Mouse (Mus musculus): ENCODE measurements around the gene Gstt4.
"Not testable (repeated sequence)": the region's sequence is repeated elsewhere in the genome, so short reads cannot be mapped to it uniquely, and the experiment has no call there.

Gstt4 gene

DNA sequence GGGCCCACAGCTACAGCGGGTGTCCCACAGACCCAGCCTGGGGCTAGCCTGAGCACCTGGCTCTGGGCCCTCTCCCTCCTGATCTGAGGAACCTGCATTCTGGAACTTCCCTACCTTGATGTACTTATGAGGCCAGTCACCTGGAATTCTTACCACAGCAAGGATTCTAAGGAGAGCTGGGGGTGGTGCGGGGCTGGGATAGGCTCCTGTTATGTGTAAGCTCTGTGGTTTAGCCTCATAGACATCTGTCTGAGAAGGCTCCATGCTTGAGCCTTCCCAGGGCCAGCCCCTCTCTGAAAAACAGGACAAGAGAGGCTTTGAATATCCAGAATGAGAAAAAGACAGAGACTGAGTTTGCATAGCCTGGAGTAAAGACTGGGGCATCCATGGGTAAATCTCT is at the start of gene Gstt4:
Gstt4 (minus strand) TSS at position 101 of the 400 bp plus-strand sequence.
- no peak for DNase-seq (ENCODE audit: low read depth)

DNA sequence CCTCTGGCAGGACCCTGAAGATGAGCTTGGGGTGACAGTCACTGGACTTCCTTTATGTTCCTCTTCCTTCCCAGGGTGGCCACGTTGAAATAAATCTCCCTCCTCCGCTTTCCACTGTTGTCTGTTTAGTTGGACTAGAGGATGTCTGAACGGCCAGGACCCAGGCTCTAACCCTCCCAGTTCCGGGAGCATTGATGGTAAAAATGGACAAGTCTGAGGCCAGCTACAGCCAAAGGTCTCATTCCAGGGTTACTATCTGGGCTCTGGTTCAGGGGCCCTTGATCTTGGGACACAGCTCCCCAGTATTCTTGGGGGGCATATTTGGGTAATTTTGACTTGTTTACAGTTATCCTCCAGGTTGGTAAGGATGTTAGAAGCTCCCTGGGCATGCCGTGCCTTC is 39.2 kb upstream of the Gstt4 start:
- no peak for DNase-seq (ENCODE audit: low read depth)

DNA sequence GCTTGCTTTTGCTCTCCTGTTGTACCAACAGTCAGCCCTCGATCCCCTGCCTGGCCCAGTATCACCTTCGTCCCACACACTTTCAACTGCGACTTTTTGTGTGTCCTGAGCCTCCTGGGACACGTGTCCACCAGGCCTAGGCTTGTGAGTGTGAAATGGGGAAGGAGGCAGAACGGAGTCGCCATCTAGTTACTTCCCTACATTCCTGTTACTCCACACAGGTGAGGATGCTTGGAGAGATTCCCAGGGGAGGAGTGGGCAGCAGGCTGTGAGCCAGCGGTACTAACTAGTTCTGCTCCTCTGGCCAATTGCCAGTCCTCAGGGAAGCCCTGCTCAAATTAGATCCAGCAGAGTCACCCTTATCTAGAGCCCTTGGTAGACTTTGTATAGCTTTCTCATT is 38.4 kb upstream of the Gstt4 start:
- DNase-seq (ENCODE audit: low read depth): no peak

DNA sequence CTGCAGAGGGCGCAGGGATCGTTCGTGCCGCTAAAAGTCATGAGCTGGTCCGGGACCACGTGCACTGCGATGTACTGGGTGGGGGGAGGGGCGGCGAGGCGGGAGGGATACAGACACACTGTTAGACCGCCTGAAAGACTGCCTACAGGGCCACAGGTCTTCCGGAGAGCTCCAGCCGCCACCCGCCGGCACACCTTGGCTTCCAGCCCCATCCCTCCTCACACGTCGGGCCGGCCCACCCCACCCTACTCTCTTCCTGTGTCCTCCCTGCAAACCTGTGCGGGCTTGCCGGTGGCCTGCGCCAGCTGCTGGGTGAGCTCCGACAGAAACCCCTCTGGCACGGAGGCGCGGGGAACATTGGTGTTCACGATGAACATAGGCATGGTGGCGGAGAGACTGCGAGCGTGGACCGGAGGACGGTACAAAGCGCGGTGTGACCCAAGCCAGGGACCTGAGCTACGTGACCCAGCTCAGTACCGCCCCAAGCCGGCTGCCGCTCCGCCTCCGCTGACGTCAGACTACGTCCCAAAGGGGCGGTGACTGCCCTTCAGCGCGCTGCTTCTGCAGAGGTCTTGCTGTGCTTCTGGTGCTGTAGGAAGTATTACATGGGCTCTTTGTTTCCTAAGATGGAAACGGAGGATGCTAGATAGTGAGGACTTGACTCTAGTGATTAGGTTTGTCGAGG is 37.6 kb upstream of the Gstt4 start, which contains the start of gene Mif:
Mif (minus strand) TSS at position 455 of the 685 bp plus-strand sequence.
- DNase-seq (ENCODE audit: low read depth): peak; percentile 96

DNA sequence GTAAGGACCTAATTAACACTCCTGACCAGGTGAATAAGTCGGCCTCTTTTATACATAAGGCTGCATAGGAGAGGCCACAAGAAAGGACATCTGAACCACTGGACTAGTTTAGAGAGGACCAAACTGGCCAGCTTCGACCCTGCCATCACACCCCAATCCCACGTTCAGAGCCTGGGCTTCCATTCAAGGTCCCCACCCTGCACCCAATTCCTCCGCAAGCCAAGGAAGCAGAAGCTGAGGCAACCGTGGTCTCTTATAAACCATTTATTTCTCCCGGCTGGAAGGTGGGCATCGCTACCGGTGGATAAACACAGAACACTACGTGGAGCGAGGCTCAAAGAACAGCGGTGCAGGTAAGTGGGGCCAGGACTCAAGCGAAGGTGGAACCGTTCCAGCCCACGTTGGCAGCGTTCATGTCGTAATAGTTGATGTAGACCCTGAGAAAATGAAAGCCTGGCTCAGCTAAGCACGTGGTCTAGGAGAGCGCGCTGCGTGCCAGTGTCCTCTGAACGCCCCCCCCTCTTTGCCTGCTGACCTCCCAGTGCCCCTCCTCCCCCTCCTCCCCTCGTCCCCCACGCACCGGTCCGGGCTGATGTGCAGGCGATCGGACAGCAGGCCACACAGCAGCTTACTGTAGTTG is 36.9 kb upstream of the Gstt4 start:
- peak; percentile 55 for DNase-seq (ENCODE audit: low read depth)

DNA sequence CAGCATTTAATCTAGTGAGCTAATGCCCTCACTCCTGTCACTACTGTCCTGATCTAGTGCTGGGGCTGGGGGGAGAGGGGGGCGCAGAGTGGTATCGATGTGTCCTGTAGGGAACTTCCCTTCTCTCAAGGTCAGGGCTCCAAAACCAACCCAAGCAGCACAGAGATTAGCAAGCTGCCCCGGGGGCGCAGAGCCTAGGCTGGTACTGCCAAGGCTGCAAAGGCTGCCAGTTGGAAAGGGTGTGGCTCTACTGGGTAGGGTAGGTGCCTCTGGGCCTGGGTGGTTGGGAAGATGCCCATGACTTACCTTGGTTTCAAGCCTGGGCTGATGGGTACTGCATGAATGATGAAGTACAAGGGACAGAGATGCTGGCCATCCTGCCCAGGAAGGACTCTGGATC is 35.3 kb upstream of the Gstt4 start:
- DNase-seq (ENCODE audit: low read depth): no peak

DNA sequence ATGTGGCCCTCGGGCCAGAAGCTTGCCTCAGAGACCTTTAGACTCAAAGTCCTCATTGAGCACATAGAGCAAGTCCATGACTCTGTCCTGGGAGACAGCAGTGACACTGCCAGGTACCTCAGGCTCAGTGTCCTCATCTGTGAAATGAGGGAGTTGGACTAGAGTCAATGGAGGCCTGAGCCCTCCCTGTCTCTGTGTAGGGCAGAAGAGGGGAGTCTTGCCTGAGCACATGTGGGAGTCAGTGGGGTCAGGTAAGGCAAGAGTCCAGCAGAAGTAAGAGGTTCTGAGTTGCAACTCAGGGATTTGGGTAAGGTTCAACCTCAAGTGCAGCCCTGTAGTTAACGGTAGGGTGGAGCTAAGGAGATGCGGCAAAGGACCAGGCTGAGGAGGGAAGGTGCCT is 34.6 kb upstream of the Gstt4 start:
- DNase-seq (ENCODE audit: low read depth): no peak

DNA sequence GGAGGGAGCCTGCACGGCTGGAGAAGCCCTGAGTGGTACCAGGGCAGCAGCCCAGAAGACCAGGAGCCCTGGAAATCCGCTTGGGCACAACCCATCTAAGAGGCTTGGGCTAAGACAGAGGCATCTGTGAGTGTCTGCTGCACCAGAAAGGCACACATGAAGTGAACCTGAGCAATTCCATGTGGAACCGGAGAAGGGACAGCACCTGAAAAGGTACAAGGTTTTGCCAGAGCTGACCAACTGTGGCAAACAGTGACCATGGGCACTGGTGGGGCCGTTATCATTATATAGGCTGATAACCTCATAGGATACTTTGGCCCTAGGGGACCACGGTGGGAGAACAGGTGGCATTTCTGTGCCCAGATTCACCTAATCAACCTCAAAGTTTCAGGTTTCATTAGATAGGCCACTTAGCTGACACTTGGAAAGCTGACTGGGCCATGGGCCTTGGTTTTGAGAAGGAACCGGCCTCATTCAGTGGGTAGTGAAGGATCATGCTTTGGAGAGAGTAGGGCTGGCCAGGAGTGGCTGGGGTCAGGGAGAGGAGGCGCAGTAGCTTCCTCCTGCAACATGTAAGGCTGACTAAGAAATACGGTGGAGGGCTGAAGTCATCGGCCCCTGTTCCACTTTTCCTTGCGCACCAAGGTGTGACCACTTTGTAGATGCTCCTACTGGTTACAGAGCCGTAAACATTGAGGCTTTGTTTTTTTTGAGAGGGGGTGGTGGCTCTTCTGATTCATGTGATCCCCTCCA is 34.0 kb upstream of the Gstt4 start:
- DNase-seq (ENCODE audit: low read depth): no peak

DNA sequence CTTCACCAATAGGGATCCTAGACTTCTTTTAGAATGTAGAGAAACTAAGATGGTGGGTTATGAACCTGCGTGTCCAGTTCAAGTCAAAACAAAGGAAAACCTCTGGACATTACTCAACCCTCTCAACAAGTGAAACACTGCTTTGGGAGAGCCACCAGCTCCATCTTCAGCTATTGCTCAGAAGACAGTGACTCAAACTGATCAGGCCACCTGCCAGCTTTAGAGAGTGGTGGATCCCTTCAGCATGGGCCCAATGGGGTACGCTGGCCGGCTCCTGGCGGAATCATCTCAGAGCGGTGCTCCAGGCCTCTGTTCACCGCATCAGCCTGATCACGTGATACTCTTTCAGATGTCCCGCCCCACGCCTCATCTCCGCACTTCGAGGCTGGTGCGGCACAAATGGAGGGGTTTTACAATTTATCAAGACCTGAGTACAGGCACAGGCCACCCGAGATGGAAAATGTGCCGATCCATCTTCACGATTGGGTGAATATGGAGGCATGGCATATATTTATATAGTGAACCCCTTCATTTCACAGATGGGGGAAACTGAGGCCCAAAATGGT is 33.2 kb upstream of the Gstt4 start:
- no peak for DNase-seq (ENCODE audit: low read depth)

DNA sequence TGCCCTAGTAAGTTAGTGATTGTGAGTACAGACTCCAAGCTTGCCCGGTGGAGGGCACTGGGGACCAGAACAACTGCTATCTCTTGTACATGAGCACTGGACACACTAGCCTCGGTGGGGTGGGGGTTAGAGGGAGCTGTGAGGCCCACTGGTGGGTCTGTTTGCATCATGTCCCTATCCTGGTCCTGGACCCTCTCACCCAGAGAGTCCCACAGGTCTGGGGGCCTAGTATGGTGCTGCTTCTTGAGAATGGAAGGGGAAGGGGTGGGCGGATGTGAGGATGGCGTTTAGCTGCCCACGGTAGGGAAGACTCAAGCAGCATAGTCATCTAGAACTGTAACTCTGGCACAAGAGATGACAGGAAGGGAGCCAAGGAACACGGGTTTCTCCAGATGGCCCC is 32.4 kb upstream of the Gstt4 start:
- DNase-seq (ENCODE audit: low read depth): no peak

DNA sequence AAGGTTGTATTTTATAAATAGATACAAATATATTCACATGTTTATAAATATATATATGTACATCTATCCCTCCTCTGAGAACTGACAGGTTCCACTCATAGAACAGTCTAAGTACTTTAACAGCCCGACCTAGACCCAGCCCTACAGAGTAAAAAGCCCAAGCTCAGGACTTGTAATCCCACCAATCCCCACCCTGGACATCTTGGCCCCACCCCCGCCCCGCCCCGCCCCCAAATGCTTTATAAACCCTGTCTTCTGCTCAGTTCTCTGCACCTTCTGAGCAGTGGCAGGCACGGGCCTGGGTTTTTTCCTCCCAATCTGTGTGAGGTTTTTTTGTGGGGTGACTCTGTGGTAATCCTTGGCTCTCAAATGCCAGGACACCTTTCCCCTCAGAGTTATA is 31.8 kb upstream of the Gstt4 start:
- DNase-seq (ENCODE audit: low read depth): no peak

DNA sequence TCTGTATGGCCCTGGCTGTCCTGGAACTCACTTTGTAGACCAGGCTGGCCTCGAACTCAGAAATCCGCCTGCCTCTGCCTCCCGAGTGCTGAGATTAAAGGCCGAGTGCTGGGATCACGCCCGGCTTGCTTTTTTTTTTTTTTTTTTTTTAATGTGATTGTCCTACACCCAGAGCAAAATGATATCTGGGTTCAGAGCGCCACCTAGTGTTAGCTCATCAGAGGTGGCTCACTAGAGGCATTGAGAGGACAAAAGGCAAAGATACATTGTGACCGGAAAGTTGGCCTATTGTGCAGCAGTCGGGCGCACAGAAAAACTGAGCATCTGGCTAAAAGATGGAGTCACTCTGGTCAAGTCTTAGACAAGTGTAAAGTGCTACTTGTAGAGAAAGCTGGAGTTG is 31.1 kb upstream of the Gstt4 start:
- peak; percentile 92 for DNase-seq (ENCODE audit: low read depth)

DNA sequence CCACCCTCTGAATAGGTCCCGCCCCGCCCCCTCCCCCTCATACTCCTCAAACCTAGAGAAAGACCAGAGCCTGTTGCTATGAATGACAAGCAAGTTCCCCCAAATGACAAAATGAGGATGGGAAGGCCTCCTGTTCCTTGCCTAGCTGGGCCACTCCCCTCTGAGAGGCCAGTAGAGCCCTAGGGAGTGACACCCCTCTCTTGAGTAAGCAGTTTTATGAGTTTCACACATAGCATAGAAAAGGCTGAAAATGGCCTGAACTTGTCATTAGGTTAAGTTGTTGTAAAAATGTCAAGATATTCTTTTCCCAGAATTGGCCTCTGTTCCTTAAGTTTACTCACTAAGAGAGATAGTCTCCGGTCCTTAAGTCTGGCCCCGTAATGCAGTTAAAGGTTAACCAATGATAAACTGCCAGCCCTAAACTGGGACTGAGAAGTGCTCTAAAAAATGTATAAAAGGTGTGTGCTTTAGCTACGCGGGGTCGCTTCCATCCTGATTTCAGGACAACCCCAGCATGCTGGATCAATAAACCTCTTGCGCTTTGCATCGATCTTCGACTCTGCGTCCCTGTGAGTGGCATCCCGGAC is 30.3 kb upstream of the Gstt4 start:
- DNase-seq (ENCODE audit: low read depth): no peak

DNA sequence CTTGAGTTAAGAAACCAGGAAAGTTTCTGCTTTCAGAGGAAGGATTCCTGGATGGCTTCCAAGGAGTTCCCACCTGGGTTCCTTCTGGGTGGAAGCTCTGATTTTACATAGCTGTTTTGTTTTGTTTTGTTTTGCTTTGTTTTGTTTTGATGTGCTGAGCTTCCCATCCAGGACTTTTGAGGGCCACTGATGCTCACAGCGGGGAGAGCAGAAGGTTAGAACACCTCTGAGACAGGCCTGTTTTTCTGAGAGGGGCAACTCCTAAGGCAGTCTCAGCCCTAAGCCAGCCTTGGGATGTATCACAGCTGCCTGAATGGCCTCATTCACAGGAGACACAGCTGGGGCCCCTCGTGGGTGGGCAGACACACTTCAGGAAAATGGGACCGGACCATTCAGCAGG is 29.3 kb upstream of the Gstt4 start:
- DNase-seq (ENCODE audit: low read depth): no peak

DNA sequence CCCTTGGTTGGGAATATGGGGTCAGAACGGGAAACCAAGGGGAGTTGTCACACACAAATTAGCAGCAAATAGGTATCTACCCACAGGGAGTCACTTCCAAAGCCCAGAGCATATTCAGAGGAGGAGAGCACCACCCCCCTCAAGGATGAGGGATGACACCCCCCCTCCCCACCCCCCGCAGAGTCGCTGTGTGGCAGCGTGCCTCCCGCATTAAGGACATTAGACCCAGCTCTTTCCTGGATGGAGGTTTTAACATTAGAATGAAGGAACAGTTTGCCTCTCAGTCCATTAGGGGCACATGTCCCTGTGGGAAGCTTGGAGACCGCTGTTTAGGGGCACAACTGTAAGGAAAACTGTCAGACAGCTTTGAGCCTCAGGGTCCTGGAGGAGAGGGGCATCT is 28.7 kb upstream of the Gstt4 start:
- no peak for DNase-seq (ENCODE audit: low read depth)

DNA sequence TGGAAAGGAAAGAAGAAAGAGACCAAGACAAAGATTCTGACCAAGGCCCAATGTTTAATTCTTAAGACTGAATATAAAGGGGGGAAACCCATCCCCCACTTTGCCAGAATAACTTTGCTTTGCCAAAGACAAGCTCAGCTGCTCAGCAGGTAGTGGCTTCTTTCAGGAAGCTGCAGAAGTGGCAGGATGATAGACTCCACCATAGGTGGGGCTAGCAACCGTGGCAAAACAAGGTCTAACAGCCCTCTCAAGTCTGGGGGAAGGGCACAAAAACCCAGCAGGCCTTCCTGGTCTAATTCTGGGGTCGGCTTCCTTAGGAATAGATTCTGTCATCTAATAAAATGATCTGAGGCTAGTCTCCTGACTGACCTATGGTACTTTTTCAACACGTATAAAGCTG is 26.0 kb upstream of the Gstt4 start:
- DNase-seq (ENCODE audit: low read depth): peak; percentile 51

DNA sequence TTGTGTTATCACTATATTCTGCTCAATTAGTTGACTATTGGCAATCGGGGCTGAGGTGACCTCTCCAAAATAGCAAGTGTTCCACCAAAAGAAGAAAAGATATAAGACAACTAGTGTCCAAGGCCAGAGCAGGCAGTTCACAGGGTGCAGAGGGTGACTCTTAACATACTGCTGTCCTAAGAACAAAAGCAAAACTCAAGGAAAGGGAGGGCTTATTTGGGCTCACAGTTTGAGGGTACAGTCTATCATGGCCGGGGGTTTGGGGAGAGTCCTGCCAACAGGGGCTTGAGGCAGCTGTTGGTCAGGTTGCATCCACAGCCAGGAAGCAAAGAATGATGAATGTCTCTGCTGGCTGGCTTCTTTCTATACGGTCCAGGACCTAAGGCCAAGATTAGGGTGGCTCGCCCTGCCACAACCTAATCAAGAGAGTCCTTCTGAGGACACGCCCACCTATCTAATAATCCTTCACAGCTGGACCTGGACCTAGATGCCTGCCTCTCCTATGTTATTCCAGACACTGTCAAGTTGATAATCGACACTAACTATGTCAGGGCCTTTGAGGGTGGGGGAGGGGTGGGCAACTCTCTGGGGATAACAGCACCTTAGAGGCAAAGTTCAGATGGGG is 23.1 kb upstream of the Gstt4 start:
- no peak for DNase-seq (ENCODE audit: low read depth)

DNA sequence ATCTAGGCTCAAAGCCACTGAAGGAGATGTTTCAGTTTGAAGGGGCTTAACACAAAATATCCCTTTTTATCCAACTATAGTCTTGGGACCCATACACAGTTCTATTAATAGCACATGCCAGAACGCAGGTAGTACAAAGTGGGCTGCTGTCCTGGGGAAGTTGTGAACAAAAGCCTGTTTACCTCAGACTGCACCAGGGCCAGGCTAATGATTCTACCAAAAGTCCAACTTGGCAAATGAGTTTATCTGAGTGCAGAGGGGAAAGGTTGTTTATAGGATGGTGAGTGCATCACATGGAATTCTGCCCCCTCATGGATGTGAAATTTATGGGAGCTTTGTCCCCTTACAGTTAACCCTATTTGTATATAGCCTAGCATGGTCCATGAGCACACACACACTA is 22.5 kb upstream of the Gstt4 start:
- no peak for DNase-seq (ENCODE audit: low read depth)

DNA sequence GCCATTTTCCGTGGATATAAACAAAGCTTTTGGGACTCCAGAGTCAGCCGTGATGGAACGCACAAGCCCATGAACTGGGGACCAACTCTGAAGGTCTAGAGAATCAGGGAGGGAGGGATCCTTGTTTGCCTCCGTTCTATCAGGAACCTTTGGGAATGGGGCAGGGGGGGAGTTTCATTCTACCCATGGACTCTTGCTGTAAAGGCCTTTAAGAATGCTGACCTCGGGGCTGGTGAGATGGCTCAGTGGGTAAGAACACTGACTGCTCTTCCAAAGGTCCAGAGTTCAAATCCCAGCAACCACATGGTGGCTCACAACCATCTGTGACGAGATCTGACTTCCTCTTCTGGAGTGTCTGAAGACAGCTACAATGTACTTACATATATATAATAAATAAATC is 21.6 kb upstream of the Gstt4 start:
- not testable (repeated sequence) for DNase-seq (ENCODE audit: low read depth)

DNA sequence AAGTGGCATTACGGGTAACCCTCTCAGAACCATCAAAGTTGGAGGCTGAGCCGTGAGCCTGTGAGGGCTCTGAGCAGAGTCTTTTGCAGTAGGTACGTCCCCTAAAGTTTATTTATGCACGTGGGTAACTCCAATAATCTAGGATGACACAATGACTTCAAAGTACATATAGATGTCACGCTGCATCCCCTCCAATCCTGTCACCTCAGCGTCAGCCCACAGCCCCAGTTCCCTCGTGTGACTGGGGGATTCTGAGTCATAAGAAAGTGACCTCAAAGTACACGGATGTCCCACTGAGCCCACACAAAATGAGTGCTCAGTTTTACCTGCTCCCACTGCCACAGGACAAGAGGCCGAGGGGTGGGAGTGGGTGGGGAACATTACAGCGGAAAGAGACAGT is 16.7 kb upstream of the Gstt4 start:
- DNase-seq (ENCODE audit: low read depth): no peak

DNA sequence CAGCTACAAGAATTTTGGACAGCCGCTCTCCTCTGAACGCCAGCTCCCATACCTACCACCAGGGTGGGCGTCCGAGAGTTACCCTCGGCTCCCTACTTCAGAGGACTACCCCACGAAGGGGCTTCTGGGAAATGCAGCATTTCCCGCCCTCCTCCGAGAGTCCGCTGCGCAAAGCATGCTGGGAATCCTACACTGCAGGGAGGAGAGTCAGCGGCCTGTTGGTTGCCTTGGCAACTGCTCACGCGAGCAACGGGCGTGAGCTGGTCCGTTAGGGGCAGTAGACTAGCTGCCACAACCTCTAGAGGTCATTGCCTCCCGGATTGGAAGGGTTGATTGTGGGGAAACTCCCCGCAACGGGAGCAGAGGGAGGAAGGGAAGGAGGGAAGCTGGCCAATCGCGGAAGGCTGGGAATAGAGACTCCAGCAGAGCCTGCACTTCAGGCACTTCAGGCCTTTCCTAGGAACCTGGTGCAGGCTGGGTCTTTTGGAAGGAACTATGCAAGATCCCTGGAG is 15.0 kb upstream of the Gstt4 start, which contains the start of gene Gstt2:
Gstt2 (minus strand) TSS at position 177 of the 512 bp plus-strand sequence.
- peak; percentile 70 for DNase-seq (ENCODE audit: low read depth)

Data from naive thymus-derived CD4-positive, alpha-beta T cell, adult 2 months (primary cell).